Mouse (Mus musculus) MEL (cell line): ENCODE results near the gene Wdr48. TPM values are rescaled to one million over a fixed set of nuclear protein-coding genes. Genes with fewer than 3 reads are reported as not detected.

ENCODE experiments used
- DNase-seq: peaks from one replicate; pipeline ENCODE4 v3.0.0; 2011; ENCODE audit warnings: low read depth, low spot score
- H3K27ac ChIP-seq: 2 replicates; pipeline ENCODE4 v1.5.1; 2012; ENCODE audit warnings: low read depth, mild to moderate bottlenecking, control low read depth, low read length, moderate library complexity; ENCODE audit not compliant: control insufficient read depth
- H3K27me3 ChIP-seq, 2 experiments: fragments of 150-350 bp in 1 of 2; sonication (generic) in 1 of 2; 2 replicates each; pipeline ENCODE4 v1.6.1; 2012; ENCODE audit warnings: low read length in 2 of 2, mild to moderate bottlenecking in 2 of 2, improper control_type of control experiment in 1 of 2, moderate library complexity in 1 of 2; ENCODE audit not compliant: insufficient read depth in 2 of 2, control insufficient read depth in 1 of 2
- H3K36me3 ChIP-seq, 2 experiments: 2 replicates each; pipeline ENCODE4 v1.6.1; 2012 to 2014; ENCODE audit warnings: low read length in 2 of 2, improper control_type of control experiment in 1 of 2, inconsistent platforms in 1 of 2, mild to moderate bottlenecking in 1 of 2; ENCODE audit not compliant: insufficient read depth in 2 of 2, control insufficient read depth in 1 of 2
- H3K4me1 ChIP-seq, 2 experiments: fragments of 150-350 bp in 1 of 2; sonication (generic) in 1 of 2; 2 replicates each; pipeline ENCODE4 v1.6.1; 2012; ENCODE audit warnings: low read length in 2 of 2, improper control_type of control experiment in 1 of 2, mild to moderate bottlenecking in 1 of 2; ENCODE audit not compliant: insufficient read depth in 2 of 2, control insufficient read depth in 1 of 2
- H3K4me3 ChIP-seq, 2 experiments: fragments of 150-350 bp in 1 of 2; sonication (generic) in 1 of 2; 2 replicates each; pipeline ENCODE4 v1.5.1; 2012; ENCODE audit warnings: low read depth in 2 of 2, low read length in 2 of 2, mild to moderate bottlenecking in 2 of 2, moderate library complexity in 2 of 2, control low read depth in 1 of 2, improper control_type of control experiment in 1 of 2; ENCODE audit not compliant: control insufficient read depth in 1 of 2, insufficient read depth in 1 of 2
- H3K79me2 ChIP-seq: 2 replicates; pipeline ENCODE4 v1.6.1; 2012; ENCODE audit warnings: mild to moderate bottlenecking, low read length, moderate library complexity; ENCODE audit not compliant: control insufficient read depth, poor library complexity, insufficient read depth
- H3K9ac ChIP-seq: 2 replicates; pipeline ENCODE4 v1.6.1; 2012; ENCODE audit warnings: low read depth, mild to moderate bottlenecking, control low read depth, low read length, moderate library complexity; ENCODE audit not compliant: control insufficient read depth, poor library complexity, severe bottlenecking
- H3K9me3 ChIP-seq: fragments of 150-350 bp; sonication (generic); replicated peaks from 2 replicates; pipeline ENCODE4 v1.6.1; 2012; ENCODE audit warnings: mild to moderate bottlenecking, low read length, improper control_type of control experiment, moderate library complexity; ENCODE audit not compliant: insufficient read depth
- CHD1 ChIP-seq: IDR thresholded peaks from 2 replicates; pipeline ENCODE4 v1.6.1; 2012; ENCODE audit warnings: low read depth, mild to moderate bottlenecking, inconsistent platforms, low read length, improper control_type of control experiment
- CTCF ChIP-seq, 3 experiments: IDR thresholded peaks in 2 of 3; conservative IDR thresholded peaks in 1 of 3; 2 replicates each; pipeline ENCODE4 v1.5.1; 2011 to 2012; ENCODE audit warnings: low read length in 3 of 3, low read depth in 2 of 3, mild to moderate bottlenecking in 2 of 3, improper control_type of control experiment in 1 of 3, inconsistent platforms in 1 of 3, mixed read lengths in 1 of 3, moderate library complexity in 1 of 3; ENCODE audit not compliant: control insufficient read depth in 1 of 3, insufficient read depth in 1 of 3, poor library complexity in 1 of 3, severe bottlenecking in 1 of 3
- ELF1 ChIP-seq: IDR thresholded peaks from 2 replicates; pipeline ENCODE4 v1.6.1; 2014; ENCODE audit warnings: low read depth, mild to moderate bottlenecking, inconsistent platforms, low read length, improper control_type of control experiment, moderate library complexity
- GABPA ChIP-seq: IDR thresholded peaks from 2 replicates; pipeline ENCODE4 v1.6.1; 2012; ENCODE audit warnings: low read depth, mild to moderate bottlenecking, inconsistent platforms, low read length, improper control_type of control experiment, moderate library complexity
- HCFC1 ChIP-seq: IDR thresholded peaks from 2 replicates; pipeline ENCODE4 v1.6.1; 2012; ENCODE audit warnings: low read depth, mild to moderate bottlenecking, inconsistent platforms, low read length, improper control_type of control experiment, moderate library complexity
- JUND ChIP-seq: IDR thresholded peaks from 2 replicates; pipeline ENCODE4 v1.6.1; 2011; ENCODE audit warnings: low read depth, mild to moderate bottlenecking, improper control_type of control experiment, low read length
- MAFK ChIP-seq: IDR thresholded peaks from 2 replicates; pipeline ENCODE4 v1.6.1; 2011; ENCODE audit warnings: low read depth, mild to moderate bottlenecking, low read length, improper control_type of control experiment, borderline replicate concordance
- MAX ChIP-seq: IDR thresholded peaks from 2 replicates; pipeline ENCODE4 v1.6.1; 2011; ENCODE audit warnings: low read length, improper control_type of control experiment
- MAZ ChIP-seq: IDR thresholded peaks from 2 replicates; pipeline ENCODE4 v1.6.1; 2012; ENCODE audit warnings: low read depth, mild to moderate bottlenecking, inconsistent platforms, low read length, improper control_type of control experiment
- MEF2A ChIP-seq: IDR thresholded peaks from 2 replicates; pipeline ENCODE4 v1.6.1; 2014; ENCODE audit warnings: low read depth, mild to moderate bottlenecking, inconsistent platforms, low read length, improper control_type of control experiment; ENCODE audit not compliant: poor library complexity, insufficient replicate concordance, severe bottlenecking; ENCODE audit errors: extremely low read depth
- MYC ChIP-seq: IDR thresholded peaks from 2 replicates; pipeline ENCODE4 v1.6.1; 2011; ENCODE audit warnings: low read depth, mild to moderate bottlenecking, low read length, improper control_type of control experiment, moderate library complexity
- NELFE ChIP-seq: IDR thresholded peaks from 2 replicates; pipeline ENCODE4 v1.6.1; 2011; ENCODE audit warnings: low read depth, low read length, improper control_type of control experiment
- POLR2AphosphoS2 ChIP-seq: IDR thresholded peaks from 2 replicates; pipeline ENCODE4 v1.6.1; 2011; ENCODE audit warnings: low read length, improper control_type of control experiment
- POLR2AphosphoS5 ChIP-seq: IDR thresholded peaks from 2 replicates; pipeline ENCODE4 v1.6.1; 2012; ENCODE audit warnings: low read depth, borderline replicate concordance, mild to moderate bottlenecking, inconsistent platforms, low read length, moderate library complexity, mixed read lengths
- RAD21 ChIP-seq: IDR thresholded peaks from 2 replicates; pipeline ENCODE4 v1.6.1; 2011; ENCODE audit warnings: mild to moderate bottlenecking, low read depth, low read length, improper control_type of control experiment
- RCOR1 ChIP-seq: IDR thresholded peaks from 2 replicates; pipeline ENCODE4 v1.6.1; 2012; ENCODE audit warnings: low read depth, mild to moderate bottlenecking, inconsistent platforms, low read length, improper control_type of control experiment
- SIN3A ChIP-seq: IDR thresholded peaks from 2 replicates; pipeline ENCODE4 v1.6.1; 2012; ENCODE audit warnings: low read length, improper control_type of control experiment, inconsistent platforms
- TAL1 ChIP-seq: IDR thresholded peaks from 2 replicates; pipeline ENCODE4 v1.6.1; 2012; ENCODE audit warnings: mild to moderate bottlenecking, inconsistent platforms, low read length, moderate library complexity, mixed read lengths
- UBTF ChIP-seq: IDR thresholded peaks from 2 replicates; pipeline ENCODE4 v1.6.1; 2012; ENCODE audit warnings: low read depth, mild to moderate bottlenecking, inconsistent platforms, low read length, improper control_type of control experiment, moderate library complexity, borderline replicate concordance; ENCODE audit not compliant: insufficient read depth
- USF1 ChIP-seq: IDR thresholded peaks from 2 replicates; pipeline ENCODE4 v1.6.1; 2014; ENCODE audit warnings: low read depth, mild to moderate bottlenecking, inconsistent platforms, low read length, improper control_type of control experiment, moderate library complexity
- USF2 ChIP-seq, 2 experiments: IDR thresholded peaks; 2 replicates each; pipeline ENCODE4 v1.6.1; 2011 to 2012; ENCODE audit warnings: improper control_type of control experiment in 2 of 2, low read length in 2 of 2, borderline replicate concordance in 1 of 2, inconsistent platforms in 1 of 2, low read depth in 1 of 2, mild to moderate bottlenecking in 1 of 2; ENCODE audit not compliant: insufficient read depth in 1 of 2
- ZC3H11A ChIP-seq: IDR thresholded peaks from 2 replicates; pipeline ENCODE4 v1.6.1; 2012; ENCODE audit warnings: low read depth, mild to moderate bottlenecking, inconsistent platforms, low read length, improper control_type of control experiment
- ZKSCAN1 ChIP-seq: IDR thresholded peaks from 2 replicates; pipeline ENCODE4 v1.6.1; 2012; ENCODE audit warnings: low read depth, mild to moderate bottlenecking, inconsistent platforms, low read length, improper control_type of control experiment, moderate library complexity
- ZMIZ1 ChIP-seq: IDR thresholded peaks from 2 replicates; pipeline ENCODE4 v1.6.1; 2012; ENCODE audit warnings: low read depth, mild to moderate bottlenecking, inconsistent platforms, low read length, improper control_type of control experiment, moderate library complexity
- ZNF384 ChIP-seq: IDR thresholded peaks from 2 replicates; pipeline ENCODE4 v1.6.1; 2012; ENCODE audit warnings: low read depth, mild to moderate bottlenecking, inconsistent platforms, low read length, improper control_type of control experiment
- polyA plus RNA-seq, 2 experiments: library from polyadenylated mRNA; stranded (reverse) in 1 of 2; unstranded in 1 of 2; fragments of >175 nt in 1 of 2; fragments of >200 nt in 1 of 2; gene quantifications; 2 replicates each; pipeline versions ENCODE4 v1.2.1 to v1.2.4; 2012; ENCODE audit warnings: low replicate concordance in 2 of 2, low read depth in 1 of 2; ENCODE audit not compliant: insufficient read length in 2 of 2, insufficient read depth in 1 of 2, missing spikeins in 1 of 2
- total RNA-seq: library from RNA; depleted of rRNA; stranded (reverse); fragments of 300-350 nt; gene quantifications from 2 replicates; pipeline ENCODE4 v1.2.3, GENCODE M21; 2012

The Wdr48 gene
- total and polyA plus RNA-seq, 3 experiments = 31.0 to 40.5 TPM; not detected in 1

GRCm38 (mm10) chr9:119941407-119941806 is 46.7 kb downstream of the Wdr48 start:
- no peak for DNase-seq
- H3K27ac ChIP-seq = no peak overlapping the region
- H3K36me3 ChIP-seq = no peaks in the 10 kb centered on the region; a peak in 1 of 4 replicates
- H3K9me3 ChIP-seq = no peaks in the 10 kb centered on the region
- H3K27me3 ChIP-seq = no peaks in the 10 kb centered on the region
- no peak overlapping the region for H3K9ac ChIP-seq
- H3K4me1 ChIP-seq = peaks cover 0 to 9% of the 10 kb centered on the region in 2 experiments; a peak in 2 of 4 replicates
- no peak for TF ChIP-seq ELF1
- TF ChIP-seq RCOR1 = no peak
- no peak for TF ChIP-seq SIN3A
- TF ChIP-seq JUND = no peak
- no peak for TF ChIP-seq CHD1
- TF ChIP-seq USF2 (IDR thresholded peaks at IDR 0.05; ENCODE audit: borderline replicate concordance in 1 of 2, insufficient read depth in 1 of 2, low read depth in 1 of 2, low read length in 2 of 2) = no peak
- TF ChIP-seq MAX = no peak
- TF ChIP-seq GABPA = no peak
- TF ChIP-seq HCFC1 = no peak
- no peak for TF ChIP-seq RAD21
- TF ChIP-seq MEF2A = no peak
- TF ChIP-seq ZC3H11A = no peak
- no peak for TF ChIP-seq ZKSCAN1
- TF ChIP-seq POLR2AphosphoS5 = no peak
- no peak for TF ChIP-seq ZNF384
- no peak for TF ChIP-seq POLR2AphosphoS2
- TF ChIP-seq UBTF = no peak
- H3K79me2 ChIP-seq = peaks cover 8% of the 10 kb centered on the region
- no peak overlapping the region for H3K4me3 ChIP-seq

GRCm38 (mm10) chr9:119941861-119942260 is 47.2 kb downstream of the Wdr48 start:
- TF ChIP-seq MAZ (no peak), RAD21 (no peak), HCFC1 (no peak), USF1 (no peak), USF2 (IDR thresholded peaks at IDR 0.05; ENCODE audit: borderline replicate concordance in 1 of 2, insufficient read depth in 1 of 2, low read depth in 1 of 2, low read length in 2 of 2) (no peak), TAL1 (no peak), MAFK (no peak), MYC (no peak), ZMIZ1 (no peak), NELFE (no peak), JUND (no peak), CTCF (IDR thresholded peaks at IDR 0.05 in 2 of 3, conservative IDR thresholded peaks at IDR 0.05 in 1 of 3; ENCODE audit: control insufficient read depth in 1 of 3, insufficient read depth in 1 of 3, low read depth in 2 of 3, low read length in 3 of 3, poor library complexity in 1 of 3, severe bottlenecking in 1 of 3) (no peak), MEF2A (no peak)
- no peak overlapping the region for H3K27ac ChIP-seq
- no peak overlapping the region for H3K9ac ChIP-seq
- no peaks in the 10 kb centered on the region for H3K9me3 ChIP-seq
- peaks cover 0 to 7% of the 10 kb centered on the region in 2 experiments; a peak in 2 of 4 replicates for H3K4me1 ChIP-seq
- H3K27me3 ChIP-seq = no peaks in the 10 kb centered on the region
- no peak overlapping the region for H3K4me3 ChIP-seq
- H3K36me3 ChIP-seq = no peaks in the 10 kb centered on the region
- peaks cover 5% of the 10 kb centered on the region; the same call in 1 of the 2 replicates for H3K79me2 ChIP-seq
- DNase-seq = no peak
